ENCODE assay signal across 8 mouse cellular contexts in genomic region chr6:85141013-85141412, GRCm38 (mm10). TPM values are rescaled to one million over a fixed set of nuclear protein-coding genes. Genes with fewer than 3 reads are reported as not detected.
DNase-seq lines count a peak whose midpoint lies in the region; TF ChIP-seq lines count a peak whose summit lies in the region.
"Not testable (repeated sequence)": the region's sequence is repeated elsewhere in the genome, so short reads cannot be mapped to it uniquely, and the experiment has no call there.

No protein-coding gene starts in this region.

- peak; percentile 56; the same call in 1 of the 2 replicates for TF ChIP-seq CTCF in embryonic fibroblast, embryonic 13.5 days (IDR thresholded peaks at IDR 0.05; ENCODE audit: borderline replicate concordance, insufficient read depth, low read length)
- peak; percentile 69 for TF ChIP-seq CTCF in lung, adult 2 months (IDR thresholded peaks at IDR 0.05; ENCODE audit: insufficient read depth, low read length)

- not testable (repeated sequence) for H3K4me3 ChIP-seq in embryonic fibroblast, embryonic 13.5 days (ENCODE audit: insufficient read depth, low read length); lung, adult 2 months (replicated peaks; ENCODE audit: extremely low read depth, low read depth, low read length)

- not testable (repeated sequence) for H3K27ac ChIP-seq in embryonic fibroblast, embryonic 13.5 days (ENCODE audit: insufficient read depth, low read length)

- intact Hi-C loops in heart, postnatal 25 days (cut with DNase I): not testable (repeated sequence)

- not testable (repeated sequence) for TF ChIP-seq POLR2A in embryonic fibroblast, embryonic 13.5 days (IDR thresholded peaks at IDR 0.05; ENCODE audit: low read depth, low read length); lung, adult 2 months (IDR thresholded peaks at IDR 0.05; ENCODE audit: borderline replicate concordance, extremely low read depth, low read depth, low read length)

- not testable (repeated sequence) for H3K4me1 ChIP-seq in embryonic fibroblast, embryonic 13.5 days (ENCODE audit: control insufficient read depth, insufficient read depth, low read length); lung, adult 2 months (ENCODE audit: control insufficient read depth, insufficient read depth, low read length)

- 7% methylated on average over 7 of the region's 7 CpGs for WGBS in lung, adult 2 months

- peak; percentile 53 for DNase-seq in MN1 (ENCODE audit: low spot score)
- DNase-seq in cerebellum, adult 11 months: peak; percentile 22
- peak; percentile 33 for DNase-seq in heart, postnatal 25 days (ENCODE audit: low spot score)
- DNase-seq in kidney, postnatal 36 days: peak; percentile 61 to 68
- DNase-seq in lung, adult 2 months: not testable (repeated sequence)
- DNase-seq in ovary, postnatal 14 days (ENCODE audit: low spot score): peak; percentile 54
- DNase-seq in urinary bladder, postnatal 14 days (ENCODE audit: low spot score): peak; percentile 55

RNA-seq across cellular contexts. Expression of gene Spr, which starts 3.4 kb away (rescaled TPM):
- 29.7 and 38.2 TPM in 2 replicates for polyA plus RNA-seq in embryonic fibroblast, embryonic 13.5 days (2011; ENCODE audit: insufficient read length, low read depth, missing spikeins)
- 10 to 100 TPM; 73.5 to 76.8 TPM for total RNA-seq in heart, postnatal 25 days (2021)
- polyA plus RNA-seq in lung, adult 2 months (2012; rRNA removed): 33.2 and 33.6 TPM in 2 replicates

RNA-seq across cellular contexts. Expression of gene Emx1, which starts 46.2 kb away (rescaled TPM):
- not detected in 2 replicates for polyA plus RNA-seq in embryonic fibroblast, embryonic 13.5 days (2011; ENCODE audit: insufficient read length, low read depth, missing spikeins)
- total RNA-seq in heart, postnatal 25 days (2021): not detected
- not detected in 2 replicates for polyA plus RNA-seq in lung, adult 2 months (2012; rRNA removed)
